Mouse (Mus musculus): ENCODE measurements around the gene Camk1d.

The Camk1d gene

GRCm38 (mm10) chr2:5709911-5710310 is 4.4 kb downstream of the Camk1d start:
- DNase-seq (ENCODE audit: low spot score in 2 of 2): no peak

- no peak for DNase-seq (ENCODE audit: low spot score in 2 of 2)
Observed at GRCm38 (mm10) chr2:5707871-5708733, 6.2 kb downstream of the Camk1d start.

GRCm38 (mm10) chr2:5706618-5707017 is 7.7 kb downstream of the Camk1d start:
- DNase-seq (ENCODE audit: low spot score in 2 of 2): no peak

- no peak for DNase-seq (ENCODE audit: low spot score in 2 of 2)
Observed at GRCm38 (mm10) chr2:5702370-5702769, 11.9 kb downstream of the Camk1d start.

DNA sequence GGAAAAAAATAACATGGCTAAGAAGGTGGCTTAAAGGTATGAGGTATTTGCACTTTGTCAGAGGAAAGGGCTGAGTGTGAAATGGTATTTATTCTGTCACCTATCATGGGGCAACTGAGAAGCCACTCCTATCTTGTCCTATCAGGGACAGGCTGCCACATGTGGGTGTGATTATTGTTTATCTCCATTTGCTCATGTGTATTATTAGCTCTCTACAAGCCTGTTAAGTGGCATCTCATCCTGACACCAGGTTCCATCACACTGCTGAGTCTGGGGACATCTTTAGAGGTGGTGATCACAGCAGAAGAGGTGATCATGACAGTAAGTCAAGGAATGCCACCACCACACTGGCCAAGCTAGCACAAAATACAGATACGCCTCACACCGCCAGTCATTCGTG is 13.4 kb downstream of the Camk1d start:
- no peak for DNase-seq (ENCODE audit: low spot score in 2 of 2)

DNA sequence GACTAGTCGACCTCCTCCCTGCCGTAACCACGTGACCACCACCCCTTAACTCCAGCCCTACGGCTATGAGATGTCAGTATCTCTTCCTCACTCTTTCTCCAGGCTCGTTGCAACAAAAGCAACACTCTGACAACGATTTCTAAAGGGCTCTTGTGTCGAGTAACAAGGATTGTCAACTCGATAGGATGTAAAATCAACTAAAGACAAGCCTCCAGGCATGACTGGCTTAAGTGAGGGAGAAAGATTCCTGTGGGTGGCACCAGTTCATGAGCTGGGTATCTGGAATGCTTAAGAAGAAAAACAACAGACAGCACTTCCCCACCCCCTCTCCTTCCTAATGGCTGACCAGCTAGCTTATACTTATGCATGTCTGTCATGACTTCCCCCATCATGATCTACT is 15.9 kb downstream of the Camk1d start:
- DNase-seq (ENCODE audit: low spot score in 2 of 2): no peak

DNA sequence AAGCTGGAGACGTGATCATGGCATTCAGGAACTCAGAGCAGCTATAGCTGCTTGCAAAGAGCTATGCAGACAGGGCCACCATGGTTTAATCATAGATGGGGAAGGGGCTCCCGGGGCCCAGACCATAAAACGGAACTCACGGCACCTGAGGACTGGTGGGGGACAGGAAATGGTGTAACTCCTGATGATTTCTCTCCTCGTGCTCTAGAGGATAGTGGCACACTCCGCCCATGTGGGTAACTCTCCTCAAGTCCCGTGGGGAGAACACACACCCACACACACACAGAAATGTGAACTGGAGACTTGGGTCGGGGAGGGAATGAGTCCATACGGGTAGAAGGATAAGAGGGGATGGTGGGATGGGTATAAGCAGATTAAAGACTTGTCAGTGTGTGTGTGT is 20.2 kb downstream of the Camk1d start:
- no peak for DNase-seq (ENCODE audit: low spot score in 2 of 2)

DNA sequence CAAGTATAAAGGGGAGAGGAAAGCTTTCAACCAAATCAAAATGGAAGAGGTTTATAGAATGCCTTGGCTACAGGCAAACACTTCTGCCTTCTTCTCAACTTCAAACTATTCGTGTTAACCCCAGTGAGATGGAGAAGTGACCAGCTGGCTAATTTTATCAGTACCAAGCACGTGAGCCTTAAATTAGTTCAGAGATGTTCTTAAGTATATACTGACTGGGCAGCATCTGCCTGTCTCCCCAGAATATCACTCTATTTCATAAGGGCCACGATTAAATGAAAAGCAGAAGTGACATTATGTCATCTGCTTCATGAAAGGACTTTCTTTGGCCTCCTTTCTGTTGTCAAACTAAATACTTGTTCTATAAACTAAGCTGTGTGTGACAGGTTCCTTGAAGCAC is 22.6 kb downstream of the Camk1d start:
- no peak for DNase-seq (ENCODE audit: low spot score in 2 of 2)

- no peak for DNase-seq (ENCODE audit: low spot score in 2 of 2)
Observed at GRCm38 (mm10) chr2:5683366-5683765, 30.9 kb downstream of the Camk1d start.

DNA sequence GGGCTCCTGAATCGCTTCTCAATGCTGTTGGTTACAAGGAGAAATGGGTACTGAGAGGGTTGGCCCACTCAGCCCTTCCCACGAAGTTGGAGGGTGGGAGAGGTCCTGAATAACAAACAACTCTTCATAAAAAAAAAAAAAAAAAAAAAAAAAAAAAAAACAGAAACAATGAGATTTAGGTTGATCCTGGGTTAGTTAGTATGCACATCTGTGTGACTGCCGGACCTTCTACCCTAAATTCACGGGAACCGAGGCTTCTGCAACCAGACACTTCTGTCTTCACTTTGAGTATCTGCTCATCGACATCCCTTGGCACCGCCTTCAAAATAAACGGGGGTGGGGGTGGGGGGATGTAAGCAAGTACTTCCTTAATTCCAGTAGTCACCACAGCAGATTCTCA is 32.4 kb downstream of the Camk1d start:
- DNase-seq (ENCODE audit: low spot score in 2 of 2): no peak

- no peak for DNase-seq (ENCODE audit: low spot score in 2 of 2)
Observed at GRCm38 (mm10) chr2:5681302-5681701, 33.0 kb downstream of the Camk1d start.

- no peak for DNase-seq (ENCODE audit: low spot score in 2 of 2)
Observed at GRCm38 (mm10) chr2:5679055-5679454, 35.3 kb downstream of the Camk1d start.

- DNase-seq (ENCODE audit: low spot score in 2 of 2): no peak
Observed at GRCm38 (mm10) chr2:5677472-5677871, 36.8 kb downstream of the Camk1d start.

DNA sequence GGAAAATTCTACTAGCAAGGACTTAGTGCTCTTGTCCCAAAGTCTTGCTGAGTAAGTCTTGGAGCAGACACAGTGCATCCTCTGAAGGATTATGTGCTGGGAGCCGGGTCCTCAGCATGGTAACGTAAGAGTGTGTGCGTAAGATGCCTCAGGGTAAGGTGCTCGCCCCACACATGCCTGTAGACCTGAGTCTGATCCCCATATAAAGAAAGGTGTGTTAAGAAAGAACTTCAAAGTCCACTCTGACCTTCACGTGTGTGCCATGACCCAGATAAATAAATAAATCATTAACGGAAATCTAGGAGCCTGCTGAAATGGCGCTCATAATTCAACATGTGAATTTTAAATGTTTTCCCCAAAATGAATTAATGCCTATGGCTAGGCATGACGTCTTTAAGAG is 37.5 kb downstream of the Camk1d start:
- no peak for DNase-seq (ENCODE audit: low spot score in 2 of 2)

DNA sequence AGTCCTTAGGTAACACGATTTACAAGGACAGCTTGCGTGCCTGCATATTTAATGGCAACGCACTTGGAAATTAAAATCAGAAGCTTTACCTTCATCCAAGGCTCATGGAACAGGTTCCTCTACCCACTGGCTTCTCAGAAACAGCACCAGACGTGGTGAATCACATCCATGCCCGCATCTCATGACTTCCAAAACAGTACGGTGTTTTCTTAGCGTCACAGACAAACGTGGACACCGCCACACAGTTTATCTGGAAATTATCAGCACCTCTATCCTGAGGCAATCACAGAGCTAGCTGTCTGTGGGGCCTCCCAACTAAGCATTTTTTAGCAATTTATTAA is 38.2 kb downstream of the Camk1d start:
- no peak for DNase-seq (ENCODE audit: low spot score in 2 of 2)

GRCm38 (mm10) chr2:5675431-5676142 is 38.7 kb downstream of the Camk1d start:
- peak; percentile 44 for DNase-seq (ENCODE audit: low spot score in 2 of 2)

GRCm38 (mm10) chr2:5674512-5674911 is 39.8 kb downstream of the Camk1d start:
- DNase-seq (ENCODE audit: low spot score in 2 of 2): no peak

- no peak for DNase-seq (ENCODE audit: low spot score in 2 of 2)
Observed at GRCm38 (mm10) chr2:5673816-5674215, 40.5 kb downstream of the Camk1d start.

GRCm38 (mm10) chr2:5672906-5673589 is 41.3 kb downstream of the Camk1d start:
- DNase-seq (ENCODE audit: low spot score in 2 of 2): no peak

GRCm38 (mm10) chr2:5670146-5670545 is 44.2 kb downstream of the Camk1d start:
- DNase-seq (ENCODE audit: low spot score in 2 of 2): no peak

- no peak for DNase-seq (ENCODE audit: low spot score in 2 of 2)
Observed at GRCm38 (mm10) chr2:5669498-5670040, 44.7 kb downstream of the Camk1d start.

DNA sequence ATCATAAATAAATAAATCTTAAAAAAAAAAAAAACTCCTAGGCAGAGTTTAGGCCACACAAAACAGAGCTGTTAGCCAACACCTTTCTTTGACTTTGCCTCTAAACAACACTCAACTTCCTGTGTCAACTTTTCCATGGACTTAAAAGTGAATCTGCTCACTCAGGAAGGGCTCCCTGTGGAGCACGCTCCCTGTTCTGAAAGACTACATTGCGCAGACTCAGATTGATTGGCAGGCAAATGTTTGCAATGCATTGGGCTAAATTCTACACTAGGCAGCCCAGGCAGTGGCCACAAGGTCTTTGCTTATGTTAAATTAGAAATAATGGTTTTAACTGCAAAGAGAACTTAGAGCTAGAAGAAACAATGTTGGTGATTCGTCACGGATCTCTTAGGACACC is 45.4 kb downstream of the Camk1d start:
- DNase-seq (ENCODE audit: low spot score in 2 of 2): no peak
